Mouse (Mus musculus) embryo, embryonic 11.5 days (tissue): Measurements from ENCODE around the gene Olfr658.

Experiments used
- DNase-seq: peaks from one replicate; pipeline ENCODE4 v3.0.0-alpha.2; 2012; ENCODE audit warnings: low read depth, low spot score

The Olfr658 gene

DNA sequence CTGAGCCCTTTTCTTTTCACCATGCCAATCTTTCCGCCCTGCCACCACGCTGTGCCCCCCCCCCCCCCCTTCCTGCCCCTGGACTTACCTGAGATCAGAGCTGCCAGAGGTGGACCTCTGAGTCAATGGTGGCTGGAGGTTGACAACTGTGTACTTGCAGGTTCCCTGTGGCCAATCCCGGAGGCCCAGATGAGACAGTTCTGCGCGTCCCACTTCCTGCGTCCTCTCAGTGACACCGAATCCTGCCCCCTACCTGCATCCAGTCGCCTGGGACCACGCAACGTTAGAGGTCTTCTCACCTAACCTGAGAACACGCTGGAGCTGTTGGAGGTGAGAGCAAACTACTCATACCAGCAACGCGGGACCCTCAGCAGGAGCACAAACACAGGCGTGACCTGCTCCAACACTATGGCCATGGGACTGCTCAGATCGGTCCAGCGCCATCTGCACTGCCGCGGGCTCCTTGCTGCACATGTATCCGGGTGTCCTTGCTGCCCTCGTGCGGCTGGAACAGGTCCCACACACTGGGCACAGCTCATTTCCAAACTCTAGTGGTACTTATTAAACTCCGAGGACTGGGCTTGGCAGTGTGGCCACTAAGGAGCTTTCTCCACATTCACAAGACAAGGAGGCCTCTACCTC, at the start of gene Olfr658:
Olfr658 (minus strand) TSS at position 465 of the 642 bp plus-strand sequence.
- peak; percentile 16 for DNase-seq

GRCm38 (mm10) chr7:104686201-104686600, 39.1 kb upstream of the Olfr658 start, which contains the start of gene Olfr661:
TSS of gene Olfr661 (plus strand) at chr7:104686501.
- no peak for DNase-seq

- DNase-seq = no peak
These were observed 19.3 kb upstream of the Olfr658 start, which contains the start of gene Olfr659 for GRCm38 (mm10) chr7:104666453-104666852. TSS of gene Olfr659 (plus strand) at chr7:104666753.

DNA sequence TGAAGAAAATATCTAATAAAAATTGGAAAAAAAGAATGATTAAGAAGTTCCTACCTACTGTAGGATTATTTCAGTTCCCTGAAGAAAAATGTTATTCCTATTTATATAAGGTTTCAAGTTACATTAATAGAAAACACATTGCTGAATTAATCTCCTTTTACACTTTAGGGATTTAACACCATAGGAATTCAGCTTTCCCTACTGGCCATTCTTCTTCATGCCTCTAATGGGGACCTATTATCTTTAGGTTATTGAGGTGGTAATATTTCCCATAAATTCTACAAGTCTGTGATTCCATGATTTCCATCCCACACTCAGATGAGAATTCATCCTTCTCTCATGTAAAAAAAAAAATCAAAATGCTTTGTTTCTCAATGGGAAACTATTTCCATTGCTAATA, 22.6 kb downstream of the Olfr658 start, which contains the start of gene Olfr657:
Olfr657 (plus strand) TSS at position 301 of the 400 bp plus-strand sequence.
- DNase-seq = no peak

- no peak for DNase-seq
These were observed 33.5 kb downstream of the Olfr658 start, which contains the start of gene Olfr656 for GRCm38 (mm10) chr7:104613655-104614054. TSS of gene Olfr656 (plus strand) at chr7:104613955.

- no peak for DNase-seq
These were observed 42.4 kb downstream of the Olfr658 start for GRCm38 (mm10) chr7:104604727-104605126.

- DNase-seq = peak; percentile 11
These were observed 43.9 kb downstream of the Olfr658 start for GRCm38 (mm10) chr7:104603173-104603572.

DNA sequence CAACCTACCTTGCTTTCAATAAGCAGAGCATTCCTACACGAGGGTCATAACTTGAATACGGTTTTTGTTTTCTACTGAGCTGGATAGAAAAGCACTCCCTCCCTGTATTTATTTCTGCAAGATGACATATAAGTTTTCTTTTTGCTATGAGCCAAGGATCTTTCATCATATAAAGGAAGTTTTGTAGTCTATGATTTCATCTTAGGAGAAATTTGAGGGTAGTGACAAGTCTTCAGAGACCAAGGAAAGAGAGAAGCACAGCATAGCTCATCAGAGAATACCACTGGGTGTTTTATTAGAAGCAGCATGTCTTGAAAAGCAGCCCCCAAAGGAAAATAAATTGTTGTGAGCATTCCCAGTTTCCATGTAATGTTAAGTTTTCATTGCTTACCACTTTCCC, 45.4 kb downstream of the Olfr658 start, which contains the start of gene Olfr655:
Olfr655 (minus strand) TSS at position 101 of the 400 bp plus-strand sequence.
- DNase-seq = no peak
